Mouse (Mus musculus) kidney, embryonic 14.5 days (tissue): ENCODE measurements at regions not wholly inside any gene's neighbourhood (a gene's known extent, or its start where the extent isn't known, plus 50 kb on each side); places are given as distances from the start of the nearest gene placed in this dataset.

Experiments used
- ATAC-seq: fragments of 200-750 bp; cut with Nextera tagmentation; 2 replicates; pipeline ENCODE4 v1.8.0; 2017; ENCODE audit warnings: moderate number of reproducible peaks, mild to moderate bottlenecking, moderate TSS enrichment, moderate library complexity; ENCODE audit not compliant: low FRiP score, low TSS enrichment
- H3K27ac ChIP-seq: fragments of 300-500 bp; sonication (generic); 2 replicates; pipeline ENCODE4 v1.5.1; 2014; ENCODE audit warnings: low read depth, mild to moderate bottlenecking, low read length, moderate library complexity, mixed read lengths
- H3K27me3 ChIP-seq: fragments of 300-500 bp; sonication (generic); 2 replicates; pipeline ENCODE4 v1.6.1; 2014; ENCODE audit warnings: mild to moderate bottlenecking, low read length; ENCODE audit not compliant: control insufficient read depth, insufficient read depth
- H3K36me3 ChIP-seq: fragments of 300-500 bp; sonication (generic); 2 replicates; pipeline ENCODE4 v1.6.1; 2014; ENCODE audit warnings: low read length, mixed read lengths; ENCODE audit not compliant: control insufficient read depth, insufficient read depth
- H3K4me1 ChIP-seq: fragments of 300-500 bp; sonication (generic); 2 replicates; pipeline ENCODE4 v1.6.1; 2014; ENCODE audit warnings: low read length, mixed read lengths; ENCODE audit not compliant: control insufficient read depth, insufficient read depth
- H3K4me2 ChIP-seq: fragments of 300-500 bp; sonication (generic); replicated peaks from 2 replicates; pipeline ENCODE4 v1.6.1; 2014; ENCODE audit warnings: low read depth, mild to moderate bottlenecking, low read length
- H3K4me3 ChIP-seq: fragments of 300-500 bp; sonication (generic); 2 replicates; pipeline ENCODE4 v1.5.1; 2014; ENCODE audit warnings: mild to moderate bottlenecking, low read length
- H3K9ac ChIP-seq: fragments of 300-500 bp; sonication (generic); 2 replicates; pipeline ENCODE4 v1.6.1; 2014; ENCODE audit warnings: low read depth, mild to moderate bottlenecking, low read length, moderate library complexity
- H3K9me3 ChIP-seq: fragments of 300-500 bp; sonication (generic); 2 replicates; pipeline ENCODE4 v1.6.1; 2016; ENCODE audit warnings: low read length; ENCODE audit not compliant: control insufficient read depth
- WGBS: fragments of 180-500 bp; shearing (Covaris S2); extraction: QIAGEN DNeasy Blood & Tissue Kit; methylation state at CpG from one replicate; pipeline ENCODE4 v1.1.7; 2014; 5-methylcytosine and 5-hydroxymethylcytosine counted together

DNA sequence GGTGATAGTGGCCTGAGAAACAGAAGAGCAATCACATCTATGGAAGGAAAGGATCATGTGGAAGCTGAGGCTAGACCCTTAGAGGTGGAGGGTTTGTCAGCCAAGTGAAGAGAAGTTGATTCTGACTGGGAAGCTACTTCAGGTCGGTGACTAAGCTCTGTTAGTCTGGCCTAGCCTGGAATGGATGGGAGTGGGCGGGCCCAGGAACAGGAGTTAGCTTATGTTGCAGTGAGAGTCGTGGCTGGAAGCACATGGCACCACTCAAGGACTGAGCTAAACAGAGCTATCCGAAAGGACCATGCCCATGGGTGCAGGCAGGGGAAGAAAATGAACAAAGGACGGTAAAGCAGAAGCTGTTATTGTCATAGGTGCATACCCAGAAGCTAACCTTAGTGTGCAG, 199.6 kb upstream of the Klf12 start:
- Histone ChIP-seq H3K4me2 (no peak overlapping the region), H3K9me3 (no peaks in the 10 kb centered on the region), H3K4me1 (no peaks in the 10 kb centered on the region), H3K9ac (no peak overlapping the region), H3K36me3 (no peaks in the 10 kb centered on the region), H3K27ac (no peak overlapping the region), H3K27me3 (no peaks in the 10 kb centered on the region), H3K4me3 (no peak overlapping the region)
- whole genome bisulfite sequencing: 73% methylated on average over 5 of the region's 5 CpGs
- ATAC-seq: no peak

GRCm38 (mm10) chr14:100477595-100478380, 193.3 kb upstream of the Klf12 start:
- H3K9ac ChIP-seq: peak overlapping the region; percentile 47; the same call in 1 of the 2 replicates
- ATAC-seq: peak; percentile 97
- peaks cover 7% of the 10 kb centered on the region; the same call in 1 of the 2 replicates for H3K27me3 ChIP-seq
- H3K4me3 ChIP-seq: peak overlapping the region; percentile 34
- no peak overlapping the region for H3K27ac ChIP-seq
- 8% methylated on average over 22 of the region's 22 CpGs for WGBS
- H3K4me1 ChIP-seq: peaks cover 3% of the 10 kb centered on the region; the same call in 1 of the 2 replicates
- H3K4me2 ChIP-seq: peak overlapping the region; percentile 70
- H3K9me3 ChIP-seq: no peaks in the 10 kb centered on the region
- H3K36me3 ChIP-seq: no peaks in the 10 kb centered on the region

GRCm38 (mm10) chr14:100468311-100468710, 183.8 kb upstream of the Klf12 start:
- ATAC-seq: no peak
- 75% methylated on average over 3 of the region's 3 CpGs for WGBS

GRCm38 (mm10) chr14:100462321-100462720, 177.8 kb upstream of the Klf12 start:
- Histone ChIP-seq H3K4me2 (no peak overlapping the region), H3K9me3 (no peaks in the 10 kb centered on the region), H3K36me3 (no peaks in the 10 kb centered on the region), H3K9ac (no peak overlapping the region), H3K4me3 (no peak overlapping the region), H3K4me1 (peaks cover 22% of the 10 kb centered on the region), H3K27ac (0 out of 2 replicates have a peak overlapping the region, but pooled peaks have one; percentile 66), H3K27me3 (no peaks in the 10 kb centered on the region)
- ATAC-seq: peak; percentile 47; the same call in 1 of the 2 replicates
- WGBS: 62% methylated on average over 6 of the region's 6 CpGs

More at GRCm38 (mm10) chr14:100468311-100468710, 183.8 kb upstream of the Klf12 start:
- no peaks in the 10 kb centered on the region for H3K36me3 ChIP-seq
- H3K9me3 ChIP-seq: no peaks in the 10 kb centered on the region
- H3K4me3 ChIP-seq: no peak overlapping the region
- H3K27me3 ChIP-seq: no peaks in the 10 kb centered on the region
- H3K9ac ChIP-seq: no peak overlapping the region
- H3K4me2 ChIP-seq: no peak overlapping the region
- no peaks in the 10 kb centered on the region for H3K4me1 ChIP-seq
- H3K27ac ChIP-seq: no peak overlapping the region

GRCm38 (mm10) chr14:100461141-100462043, 176.9 kb upstream of the Klf12 start:
- Histone ChIP-seq H3K27ac (peak overlapping the region; percentile 66; the same call in 1 of the 2 replicates), H3K4me2 (no peak overlapping the region), H3K4me1 (peaks cover 22% of the 10 kb centered on the region), H3K27me3 (no peaks in the 10 kb centered on the region), H3K9me3 (no peaks in the 10 kb centered on the region), H3K9ac (no peak overlapping the region), H3K4me3 (no peak overlapping the region), H3K36me3 (no peaks in the 10 kb centered on the region)
- 36% methylated on average over 12 of the region's 12 CpGs for WGBS
- ATAC-seq: peak; percentile 77

DNA sequence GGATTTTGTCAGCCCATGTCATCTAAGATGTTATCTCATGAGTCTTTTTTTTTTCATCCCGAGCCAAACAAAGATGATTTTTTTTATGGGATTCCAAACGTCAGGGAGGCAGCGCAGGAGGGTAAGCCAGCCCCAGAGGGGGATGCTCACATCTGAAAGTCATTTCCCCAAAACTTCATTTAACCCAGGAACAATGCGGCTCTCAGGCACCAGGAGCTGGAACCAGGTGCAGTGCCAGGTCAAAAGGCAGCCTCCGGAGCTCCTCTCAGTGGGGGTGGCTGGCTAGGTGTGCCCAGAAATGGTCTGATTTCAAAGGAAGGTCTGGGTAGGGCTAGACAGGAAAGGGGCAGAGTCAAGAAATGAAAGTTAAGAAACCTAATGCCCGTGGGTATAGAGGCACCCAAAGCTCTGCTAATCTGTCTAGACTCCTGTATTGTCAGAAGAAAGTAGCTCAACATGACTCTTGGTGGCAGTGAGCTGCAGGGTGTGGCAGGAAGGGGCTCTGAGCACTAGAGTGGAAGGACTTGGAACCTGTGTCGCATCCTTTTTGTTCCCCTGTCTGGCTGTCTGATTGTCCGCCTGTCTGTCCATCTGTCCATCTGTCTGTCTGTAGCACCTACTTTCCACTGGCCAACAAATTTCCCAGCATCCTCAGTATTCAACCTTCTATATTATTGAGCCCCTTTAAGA, 175.3 kb upstream of the Klf12 start:
- Histone ChIP-seq H3K4me1 (peaks cover 22% of the 10 kb centered on the region), H3K36me3 (no peaks in the 10 kb centered on the region), H3K27me3 (no peaks in the 10 kb centered on the region), H3K9ac (no peak overlapping the region), H3K9me3 (no peaks in the 10 kb centered on the region), H3K27ac (peak overlapping the region; percentile 26; the same call in 1 of the 2 replicates), H3K4me2 (peak overlapping the region; percentile 25), H3K4me3 (no peak overlapping the region)
- 30% methylated on average over 8 of the region's 8 CpGs for whole genome bisulfite sequencing
- ATAC-seq: no peak

DNA sequence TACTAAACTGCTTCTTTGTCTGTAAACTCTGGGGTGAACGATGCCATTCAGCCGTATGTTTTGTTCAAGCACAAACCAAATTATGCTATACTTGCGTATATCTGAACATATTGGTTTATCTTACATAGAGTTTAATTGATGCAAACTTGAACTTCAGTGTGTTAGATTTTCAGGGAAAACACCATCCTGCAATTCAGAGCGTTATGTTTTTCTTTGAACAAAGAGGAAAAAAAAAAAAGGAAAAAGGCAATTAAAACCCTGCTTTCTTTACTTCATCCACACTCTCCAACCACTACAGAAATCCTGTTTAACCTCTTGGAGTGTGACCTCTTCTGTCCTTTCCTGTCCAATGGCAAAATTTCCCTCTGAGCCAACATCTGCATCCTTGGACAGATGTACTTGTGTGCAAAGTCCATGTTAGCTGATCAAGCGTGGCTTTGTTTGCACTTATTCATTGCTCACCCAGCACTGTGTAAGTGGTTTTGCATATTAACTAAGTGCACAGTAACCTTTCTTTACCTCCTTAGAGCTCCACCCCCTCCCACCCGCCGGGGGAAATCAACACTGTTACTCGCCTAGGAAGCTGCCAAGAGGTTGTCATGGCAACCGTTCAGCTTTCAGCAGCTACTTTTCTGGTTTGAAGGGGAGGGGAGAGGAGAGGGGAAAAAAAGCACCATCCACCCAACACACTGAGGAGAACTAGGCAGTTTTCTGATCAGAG, 174.4 kb upstream of the Klf12 start:
- no peak overlapping the region for H3K4me3 ChIP-seq
- H3K27ac ChIP-seq: peak overlapping the region; percentile 56; the same call in 1 of the 2 replicates
- peak; percentile 91 for ATAC-seq

More for the DNA sequence above, 174.4 kb upstream of the Klf12 start:
- WGBS: 24% methylated on average over 9 of the region's 9 CpGs
- H3K4me2 ChIP-seq: peak overlapping the region; percentile 25
- no peaks in the 10 kb centered on the region for H3K27me3 ChIP-seq
- no peaks in the 10 kb centered on the region for H3K9me3 ChIP-seq
- H3K4me1 ChIP-seq: peaks cover 22% of the 10 kb centered on the region
- H3K9ac ChIP-seq: no peak overlapping the region
- H3K36me3 ChIP-seq: no peaks in the 10 kb centered on the region
